Mouse (Mus musculus) lung, embryonic 14.5 days (tissue): ENCODE measurements at regions not wholly inside any gene's neighbourhood (a gene's known extent, or its start where the extent isn't known, plus 50 kb on each side); places are given as distances from the start of the nearest gene placed in this dataset.

Experiments used
- ATAC-seq: fragments of 200-750 bp; cut with Nextera tagmentation; 2 replicates; pipeline ENCODE4 v1.8.0; 2017; ENCODE audit warnings: mild to moderate bottlenecking, moderate TSS enrichment, moderate library complexity; ENCODE audit not compliant: insufficient read depth
- DNase-seq: peaks from one replicate; pipeline ENCODE4 v3.0.0-alpha.2; 2015
- H3K27ac ChIP-seq: fragments of 300-500 bp; sonication (generic); 2 replicates; pipeline ENCODE4 v1.5.1; 2014; ENCODE audit warnings: low read depth, mild to moderate bottlenecking, moderate library complexity
- H3K27me3 ChIP-seq: fragments of 300-500 bp; sonication (generic); 2 replicates; pipeline ENCODE4 v1.6.1; 2014; ENCODE audit warnings: low read length, control low read depth; ENCODE audit not compliant: insufficient read depth
- H3K36me3 ChIP-seq: fragments of 300-500 bp; sonication (generic); 2 replicates; pipeline ENCODE4 v1.6.1; 2014; ENCODE audit warnings: control low read depth; ENCODE audit not compliant: insufficient read depth
- H3K4me1 ChIP-seq: fragments of 300-500 bp; sonication (generic); 2 replicates; pipeline ENCODE4 v1.6.1; 2014; ENCODE audit warnings: antibody characterized with exemption, control low read depth; ENCODE audit not compliant: insufficient read depth
- H3K4me2 ChIP-seq: fragments of 300-500 bp; sonication (generic); 2 replicates; pipeline ENCODE4 v1.6.1; 2014; ENCODE audit warnings: mild to moderate bottlenecking
- H3K4me3 ChIP-seq: fragments of 300-500 bp; sonication (generic); 2 replicates; pipeline ENCODE4 v1.5.1; 2014; ENCODE audit warnings: low read depth, low read length
- H3K9ac ChIP-seq: fragments of 300-500 bp; sonication (generic); 2 replicates; pipeline ENCODE4 v1.6.1; 2014
- H3K9me3 ChIP-seq: fragments of 300-500 bp; sonication (generic); 2 replicates; pipeline ENCODE4 v1.6.1; 2016; ENCODE audit warnings: low read depth, low read length, control low read depth
- CTCF ChIP-seq: IDR thresholded peaks from 2 replicates; pipeline ENCODE4 v1.5.1; 2016; ENCODE audit warnings: antibody characterized with exemption, low read depth
- WGBS: fragments of 180-500 bp; shearing (Covaris S2); extraction: QIAGEN DNeasy Blood & Tissue Kit; methylation state at CpG from one replicate; pipeline ENCODE4 v1.1.7; 2014; 5-methylcytosine and 5-hydroxymethylcytosine counted together

DNA sequence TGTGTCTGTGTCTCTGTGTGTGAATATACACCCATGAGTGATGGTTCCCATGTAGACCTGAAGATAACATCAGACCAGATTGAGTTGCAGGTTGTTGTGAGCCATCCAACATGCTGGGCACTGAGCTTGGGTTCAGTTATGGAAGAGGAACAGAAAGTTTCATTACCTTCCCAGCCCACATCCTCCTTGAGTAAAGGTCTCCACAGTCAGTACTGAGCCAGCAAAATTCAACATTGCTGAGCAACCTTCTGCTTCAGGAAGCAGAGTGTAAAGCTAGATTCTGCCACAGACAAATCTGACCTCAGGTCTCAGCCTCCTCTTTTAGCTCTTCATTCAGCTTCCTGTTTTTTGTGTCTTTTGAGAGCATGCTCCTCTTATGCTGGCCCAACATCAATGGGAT, 506.4 kb downstream of the Nfib start:
- H3K9ac ChIP-seq, result no peak overlapping the region
- TF ChIP-seq CTCF, result no peak
- H3K27me3 ChIP-seq, result no peaks in the 10 kb centered on the region
- H3K9me3 ChIP-seq, result no peaks in the 10 kb centered on the region
- H3K4me3 ChIP-seq, result no peak overlapping the region
- no peaks in the 10 kb centered on the region for H3K36me3 ChIP-seq
- DNase-seq (no peak), ATAC-seq (no peak)
- no peaks in the 10 kb centered on the region for H3K4me1 ChIP-seq
- no peak overlapping the region for H3K4me2 ChIP-seq
- no peak overlapping the region for H3K27ac ChIP-seq

DNA sequence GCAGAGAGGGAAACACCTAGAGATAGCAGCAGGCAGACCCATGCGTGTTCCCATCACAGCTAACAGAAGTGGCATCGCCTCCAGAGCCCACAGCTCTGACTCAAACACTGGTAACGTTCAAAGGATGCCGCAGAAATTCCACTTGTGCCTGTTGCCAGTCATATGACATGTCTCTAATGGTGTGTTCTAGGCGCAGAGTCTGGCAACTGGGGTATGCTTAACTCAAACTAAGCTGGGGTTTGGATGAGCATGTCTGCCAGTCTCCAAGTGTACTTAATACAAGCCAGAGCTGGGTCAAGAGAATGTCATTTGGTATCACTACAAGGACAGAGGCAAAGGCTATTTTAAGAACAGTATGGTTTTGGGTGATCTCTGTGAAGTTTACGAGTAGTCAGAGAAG, 507.9 kb downstream of the Nfib start:
- TF ChIP-seq CTCF, result no peak
- H3K4me3 ChIP-seq, result no peak overlapping the region
- no peak overlapping the region for H3K4me2 ChIP-seq
- no peaks in the 10 kb centered on the region for H3K36me3 ChIP-seq
- H3K27ac ChIP-seq, result no peak overlapping the region
- no peaks in the 10 kb centered on the region for H3K4me1 ChIP-seq
- no peak for ATAC-seq
- no peaks in the 10 kb centered on the region for H3K9me3 ChIP-seq
- H3K9ac ChIP-seq, result no peak overlapping the region
- H3K27me3 ChIP-seq, result no peaks in the 10 kb centered on the region
- no peak for DNase-seq
- 75% methylated on average over 6 of the region's 6 CpGs for WGBS

GRCm38 (mm10) chr4:82196024-82196647, 509.4 kb downstream of the Nfib start:
- DNase-seq, result no peak
- ATAC-seq, result no peak; the same call in 1 of the 2 replicates
- H3K27ac ChIP-seq, result no peak overlapping the region
- no peaks in the 10 kb centered on the region for H3K27me3 ChIP-seq
- 67% methylated on average over 6 of the region's 6 CpGs for WGBS
- no peaks in the 10 kb centered on the region for H3K9me3 ChIP-seq
- no peaks in the 10 kb centered on the region for H3K36me3 ChIP-seq
- H3K9ac ChIP-seq, result no peak overlapping the region
- H3K4me1 ChIP-seq, result no peaks in the 10 kb centered on the region
- TF ChIP-seq CTCF, result no peak
- H3K4me3 ChIP-seq, result no peak overlapping the region
- H3K4me2 ChIP-seq, result no peak overlapping the region

DNA sequence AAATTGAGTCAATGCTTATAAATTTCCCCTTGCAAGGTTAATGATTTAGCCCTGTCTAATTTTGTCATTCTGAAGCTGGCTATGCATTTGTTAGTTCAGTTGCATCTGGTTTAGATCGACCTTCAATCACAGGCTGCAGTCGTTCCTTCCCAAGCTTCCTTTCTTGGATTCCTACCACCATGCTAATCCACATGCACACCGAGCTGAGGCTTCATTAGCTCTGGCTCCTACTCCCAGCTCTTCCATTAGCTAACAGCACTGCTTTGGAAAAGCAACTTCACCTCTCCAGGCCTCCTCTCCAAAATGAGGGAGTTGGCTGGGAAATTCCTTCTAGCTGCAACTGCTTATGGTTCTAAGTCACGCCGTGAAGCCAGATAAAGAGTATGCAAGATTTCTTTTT, 511.6 kb downstream of the Nfib start:
- no peaks in the 10 kb centered on the region for H3K9me3 ChIP-seq
- no peak overlapping the region for H3K9ac ChIP-seq
- TF ChIP-seq CTCF, result no peak
- H3K4me3 ChIP-seq, result no peak overlapping the region
- no peaks in the 10 kb centered on the region for H3K27me3 ChIP-seq
- no peak overlapping the region for H3K4me2 ChIP-seq
- H3K36me3 ChIP-seq, result no peaks in the 10 kb centered on the region
- no peaks in the 10 kb centered on the region for H3K4me1 ChIP-seq
- ATAC-seq (no peak), DNase-seq (no peak)
- WGBS, result 79% methylated on average over 5 of the region's 5 CpGs
- H3K27ac ChIP-seq, result no peak overlapping the region

DNA sequence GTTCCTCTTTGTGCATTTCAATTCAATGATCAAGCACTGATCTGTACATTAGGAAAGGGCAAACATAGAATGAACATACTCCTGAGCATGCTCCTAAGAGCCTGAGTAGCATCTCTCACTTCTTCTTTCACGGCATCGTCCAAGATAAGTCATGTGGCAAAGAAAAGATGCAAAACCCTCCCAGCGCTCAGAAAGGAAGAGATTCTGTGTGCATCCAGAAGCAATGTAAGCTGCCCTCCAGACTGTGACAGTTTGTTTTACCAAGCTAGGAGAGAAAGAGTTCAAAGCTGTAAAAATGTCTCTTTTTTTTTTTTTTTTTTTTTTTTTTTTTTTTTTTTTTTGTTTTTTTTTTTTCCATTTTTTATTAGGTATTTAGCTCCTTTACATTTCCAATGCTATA, 518.7 kb downstream of the Nfib start:
- Histone ChIP-seq H3K9ac (no peak overlapping the region), H3K4me3 (no peak overlapping the region), H3K4me1 (no peaks in the 10 kb centered on the region), H3K9me3 (no peaks in the 10 kb centered on the region), H3K27me3 (no peaks in the 10 kb centered on the region), H3K27ac (no peak overlapping the region), H3K36me3 (no peaks in the 10 kb centered on the region), H3K4me2 (no peak overlapping the region)
- WGBS, result 89% methylated on average over 3 of the region's 3 CpGs
- DNase-seq, result no peak
- no peak for TF ChIP-seq CTCF
- no peak for ATAC-seq

- Histone ChIP-seq H3K4me2 (no peak overlapping the region), H3K9me3 (no peaks in the 10 kb centered on the region), H3K4me1 (no peaks in the 10 kb centered on the region), H3K36me3 (no peaks in the 10 kb centered on the region), H3K4me3 (no peak overlapping the region), H3K27me3 (no peaks in the 10 kb centered on the region), H3K9ac (no peak overlapping the region), H3K27ac (no peak overlapping the region)
- no peak for TF ChIP-seq CTCF
- DNase-seq, result no peak
- 89% methylated on average over 1 of the region's 1 CpGs for WGBS
- no peak for ATAC-seq
These were observed 521.6 kb downstream of the Nfib start for GRCm38 (mm10) chr4:82183974-82184373.

- H3K27ac ChIP-seq, result no peak overlapping the region
- TF ChIP-seq CTCF, result no peak
- ATAC-seq, result no peak
- no peak for DNase-seq
- H3K4me1 ChIP-seq, result no peaks in the 10 kb centered on the region
- WGBS, result 81% methylated on average over 5 of the region's 5 CpGs
- no peak overlapping the region for H3K4me3 ChIP-seq
- H3K36me3 ChIP-seq, result no peaks in the 10 kb centered on the region
- H3K4me2 ChIP-seq, result no peak overlapping the region
- H3K9ac ChIP-seq, result no peak overlapping the region
- no peaks in the 10 kb centered on the region for H3K9me3 ChIP-seq
- H3K27me3 ChIP-seq, result no peaks in the 10 kb centered on the region
These were observed 527.4 kb downstream of the Nfib start for GRCm38 (mm10) chr4:82178112-82178511.

DNA sequence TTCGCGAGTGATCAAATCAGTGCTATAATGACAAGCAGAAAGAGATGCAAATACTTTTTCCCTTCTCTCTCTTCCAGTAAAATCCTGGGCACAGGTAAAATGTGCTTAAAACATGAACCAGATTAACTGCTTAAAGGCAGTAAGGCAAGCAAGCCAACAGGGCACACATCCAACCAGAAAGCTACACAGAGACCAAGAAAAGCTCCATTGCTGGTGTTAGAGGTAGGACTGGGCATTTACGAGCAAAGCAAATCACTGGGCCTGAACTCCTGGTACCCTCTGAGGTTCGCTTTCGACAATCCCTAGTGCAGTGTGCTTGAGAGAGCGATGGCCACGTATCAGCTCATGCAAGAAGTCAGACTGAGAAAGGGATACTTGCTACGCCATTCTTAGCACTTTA, 528.8 kb downstream of the Nfib start:
- Histone ChIP-seq H3K9me3 (no peaks in the 10 kb centered on the region), H3K4me2 (no peak overlapping the region), H3K36me3 (no peaks in the 10 kb centered on the region), H3K9ac (no peak overlapping the region), H3K4me1 (no peaks in the 10 kb centered on the region), H3K4me3 (no peak overlapping the region), H3K27ac (no peak overlapping the region), H3K27me3 (no peaks in the 10 kb centered on the region)
- ATAC-seq (no peak), DNase-seq (no peak)
- 96% methylated on average over 8 of the region's 8 CpGs for WGBS
- TF ChIP-seq CTCF, result no peak
